Mouse (Mus musculus): ENCODE measurements around the gene Erich2.

The Erich2 gene

DNA sequence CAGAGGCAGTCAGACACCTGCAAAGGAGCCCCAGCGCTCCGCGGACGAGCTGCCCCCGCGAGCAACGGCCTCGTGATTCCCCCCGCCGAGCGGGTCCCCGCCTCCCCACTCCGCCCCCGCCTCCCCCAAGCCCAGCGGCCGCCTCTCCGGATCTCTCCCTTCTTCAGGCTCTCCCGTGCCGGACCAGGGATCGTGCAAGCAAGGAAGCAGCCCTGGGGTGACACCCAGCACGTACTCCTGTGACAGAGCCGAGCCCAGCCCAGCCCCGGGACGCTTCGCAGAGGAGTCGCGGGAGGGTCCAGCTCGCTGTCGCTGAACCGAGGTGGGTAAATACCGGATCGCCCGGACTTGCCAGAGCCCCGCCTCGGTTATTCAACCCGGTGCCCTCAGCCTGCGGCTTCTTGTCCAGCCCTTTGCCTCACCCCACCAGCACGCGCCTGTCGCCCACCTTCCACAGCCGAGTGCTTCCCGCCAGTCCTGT lies 53.4 kb downstream of the Erich2 start:
- in situ Hi-C loops (cut with MboI; ENCODE audit: low sequenced_read_pairs) = no loop called here

DNA sequence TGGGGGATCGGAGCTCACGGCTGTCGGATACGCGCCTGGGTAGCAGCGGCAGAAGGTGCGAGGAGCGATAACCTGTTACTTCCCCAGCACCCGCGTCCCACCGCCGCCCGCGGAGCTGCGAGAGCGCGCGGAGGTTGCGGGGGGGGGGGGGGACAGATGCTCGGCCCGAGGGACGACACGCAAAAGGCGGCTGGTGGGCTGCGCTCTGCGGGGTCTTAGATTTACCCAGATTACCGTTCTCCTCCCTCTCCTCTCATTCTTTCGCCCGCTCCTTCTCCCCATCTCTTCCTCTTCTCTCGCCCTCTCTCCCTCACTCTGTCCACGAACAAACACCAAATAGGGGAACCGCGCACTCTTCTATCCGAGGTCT lies 54.0 kb downstream of the Erich2 start:
- in situ Hi-C loops (cut with MboI; ENCODE audit: low sequenced_read_pairs) = no loop called here

DNA sequence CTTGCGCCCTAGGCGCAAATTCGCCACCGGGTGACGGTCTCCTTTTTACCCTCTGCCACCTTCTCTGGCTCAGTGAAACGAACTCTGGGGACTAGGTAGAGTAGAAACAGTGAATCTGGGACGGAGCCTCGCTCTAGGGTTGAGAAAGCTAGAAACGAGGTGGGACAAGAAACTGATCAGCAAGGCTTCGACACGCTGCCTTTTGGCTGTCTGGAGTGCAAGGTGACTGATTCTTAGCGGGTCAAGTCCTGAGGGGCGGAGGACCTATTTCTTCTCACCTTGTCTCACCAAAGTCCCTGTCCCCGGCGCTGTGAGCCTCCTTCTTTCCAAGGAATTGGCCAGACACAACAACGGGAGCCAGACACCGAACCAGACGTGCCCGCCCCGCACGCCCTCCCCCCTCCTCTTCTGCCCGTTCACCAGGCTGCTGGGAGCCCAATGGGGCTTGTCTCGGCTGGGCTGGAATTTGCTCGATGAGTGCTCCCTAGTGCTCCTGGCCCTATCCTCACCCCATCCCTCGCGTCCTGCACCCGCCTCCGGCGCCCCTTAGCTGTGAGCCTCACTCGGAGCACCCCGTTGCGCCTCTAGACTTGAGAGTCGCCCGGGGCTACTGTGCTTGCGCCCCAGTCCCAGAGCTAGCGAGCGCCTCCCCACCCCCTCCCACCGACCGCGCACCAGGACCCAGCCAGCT lies 54.5 kb downstream of the Erich2 start:
- in situ Hi-C loops (cut with MboI; ENCODE audit: low sequenced_read_pairs) = no loop called here

DNA sequence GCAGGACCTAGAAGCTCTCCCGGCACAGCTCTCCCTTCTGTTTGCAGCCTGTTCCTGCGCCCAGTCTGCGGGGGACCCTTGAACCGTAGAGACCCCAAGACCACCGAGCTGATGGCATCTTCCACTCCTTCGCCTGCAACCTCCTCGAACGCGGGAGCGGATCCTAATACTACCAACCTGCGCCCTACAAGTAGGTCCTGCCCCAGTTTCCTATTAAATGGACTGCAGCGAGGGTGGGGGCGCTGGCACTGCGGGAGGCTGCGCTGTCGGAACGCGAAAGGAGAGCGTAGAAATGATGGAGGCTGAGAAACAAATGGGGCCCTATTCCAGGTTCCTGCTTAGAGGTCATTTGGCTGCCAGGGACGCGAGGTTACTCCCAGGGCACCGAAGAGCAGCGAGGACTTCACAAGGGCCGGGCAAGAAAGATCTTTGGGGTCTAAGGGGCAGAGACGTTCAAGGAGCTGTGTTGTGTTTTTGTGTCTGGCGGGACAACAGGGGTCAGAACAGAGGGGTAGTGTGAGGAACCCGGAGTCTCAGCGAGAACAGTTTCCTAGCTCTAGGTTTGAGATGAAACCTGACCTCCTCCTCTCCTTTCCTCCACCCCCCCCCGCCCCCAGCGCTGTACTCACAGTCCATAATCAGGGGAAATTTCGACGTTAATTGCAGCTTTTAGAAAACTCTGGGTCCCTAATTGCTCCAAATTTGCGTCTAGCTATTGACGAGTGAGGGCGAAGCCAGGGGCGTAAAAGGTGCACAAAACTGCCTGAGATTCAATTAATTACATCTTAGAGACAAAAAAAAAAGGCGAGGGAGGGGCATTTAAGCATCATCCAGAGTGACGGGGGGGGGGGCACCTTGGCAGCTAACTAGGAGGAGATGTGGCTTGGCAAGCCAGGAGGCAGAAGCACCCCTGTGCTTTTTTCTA lies 55.4 kb downstream of the Erich2 start:
- in situ Hi-C loops (cut with MboI; ENCODE audit: low sequenced_read_pairs) = no loop called here

DNA sequence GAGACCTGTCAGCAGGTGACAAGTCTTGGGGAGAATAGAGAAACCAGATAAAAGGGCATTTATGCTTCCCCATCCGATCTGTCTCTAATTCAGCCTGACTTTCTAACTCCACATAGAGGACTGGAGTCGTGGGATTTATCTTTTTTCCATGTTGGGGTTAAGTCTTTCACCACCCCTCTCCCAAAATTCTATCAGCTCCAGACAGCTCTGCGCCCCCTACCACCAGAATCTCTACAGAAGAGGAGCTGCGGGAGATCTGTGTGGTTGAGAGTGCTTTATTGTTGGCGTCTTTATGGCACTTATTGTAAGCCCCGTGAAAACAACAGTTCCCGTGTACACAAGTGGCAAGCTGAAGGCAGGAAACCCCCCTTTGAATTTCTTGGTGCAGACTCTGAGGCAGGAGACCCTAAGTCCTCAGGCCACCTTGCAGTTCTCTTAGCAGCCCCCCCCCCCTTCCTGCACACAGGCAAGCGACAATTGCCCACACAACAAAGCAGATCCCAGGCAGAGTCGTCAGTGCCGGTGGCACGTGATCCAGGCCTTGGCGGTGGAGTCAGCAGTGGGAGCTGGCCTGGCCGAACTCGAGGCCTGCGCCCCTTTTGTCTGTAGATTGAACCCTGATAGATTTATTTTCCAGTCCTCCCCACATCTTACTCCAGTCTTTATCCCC lies 56.2 kb downstream of the Erich2 start:
- in situ Hi-C loops (cut with MboI; ENCODE audit: low sequenced_read_pairs) = no loop called here

DNA sequence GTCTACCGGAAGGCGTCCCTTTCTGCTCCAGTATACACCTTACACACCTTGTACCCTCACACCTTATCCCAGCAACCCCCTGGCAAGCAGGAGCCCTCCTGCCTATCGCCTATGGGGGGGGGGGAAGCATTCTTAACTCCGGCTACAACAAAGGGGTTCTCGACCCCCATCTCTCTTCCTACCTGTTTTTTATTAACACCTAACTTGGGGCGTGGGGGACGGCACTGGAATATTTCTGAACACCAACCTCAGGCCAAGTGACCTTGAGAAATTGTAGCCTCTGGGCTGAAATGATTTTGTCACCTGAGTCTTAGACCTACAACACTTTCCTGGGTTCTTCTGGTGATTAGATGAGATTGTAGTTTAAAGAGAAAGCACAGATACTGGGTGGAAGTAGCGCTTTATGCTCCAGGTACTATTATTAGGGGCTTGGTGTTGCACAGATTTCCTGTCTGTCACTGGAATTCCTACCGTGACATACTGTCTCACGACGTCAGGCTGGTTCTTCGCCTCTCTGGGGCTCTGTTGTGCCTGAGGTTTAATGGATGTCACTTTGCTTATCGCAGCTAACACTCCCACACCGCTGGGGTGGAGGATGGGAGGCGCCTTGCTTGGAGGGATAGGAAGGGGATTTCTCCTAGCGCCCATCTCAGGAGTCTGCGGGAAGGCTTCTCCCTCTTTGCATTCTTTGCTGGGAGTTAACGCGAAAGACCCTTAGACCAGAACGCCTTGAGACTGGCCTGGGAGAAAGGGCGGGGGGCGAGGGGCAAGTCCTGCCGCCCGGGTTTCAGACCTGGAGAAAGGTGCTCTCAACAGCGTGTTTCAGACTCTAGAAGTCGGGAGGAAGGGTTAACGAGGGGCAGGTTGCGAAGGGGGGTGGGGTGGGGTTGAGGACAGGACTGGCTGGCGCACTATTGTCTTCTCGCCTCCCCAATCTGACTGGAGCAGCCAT lies 57.3 kb downstream of the Erich2 start:
- in situ Hi-C loops (cut with MboI; ENCODE audit: low sequenced_read_pairs) = no loop called here

DNA sequence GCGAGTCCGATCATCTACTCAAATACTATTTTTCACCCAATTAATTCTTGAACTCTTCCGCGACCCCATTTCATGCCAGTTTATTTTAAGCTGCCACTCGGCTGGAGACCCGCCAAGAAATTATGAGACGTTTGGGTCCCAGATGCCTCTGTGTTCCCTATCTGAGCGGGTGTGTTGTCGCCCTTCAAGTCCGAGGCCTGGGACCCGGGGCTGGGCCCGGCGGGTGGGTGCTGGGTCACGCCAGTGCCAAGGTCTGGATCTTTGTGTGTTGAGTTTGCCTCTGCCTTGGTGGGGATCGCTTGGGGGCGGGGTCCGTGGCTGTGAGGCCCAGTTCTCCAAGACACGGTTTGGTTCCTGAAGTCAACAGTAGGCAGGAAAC lies 58.0 kb downstream of the Erich2 start:
- in situ Hi-C loops (cut with MboI; ENCODE audit: low sequenced_read_pairs) = no loop called here

DNA sequence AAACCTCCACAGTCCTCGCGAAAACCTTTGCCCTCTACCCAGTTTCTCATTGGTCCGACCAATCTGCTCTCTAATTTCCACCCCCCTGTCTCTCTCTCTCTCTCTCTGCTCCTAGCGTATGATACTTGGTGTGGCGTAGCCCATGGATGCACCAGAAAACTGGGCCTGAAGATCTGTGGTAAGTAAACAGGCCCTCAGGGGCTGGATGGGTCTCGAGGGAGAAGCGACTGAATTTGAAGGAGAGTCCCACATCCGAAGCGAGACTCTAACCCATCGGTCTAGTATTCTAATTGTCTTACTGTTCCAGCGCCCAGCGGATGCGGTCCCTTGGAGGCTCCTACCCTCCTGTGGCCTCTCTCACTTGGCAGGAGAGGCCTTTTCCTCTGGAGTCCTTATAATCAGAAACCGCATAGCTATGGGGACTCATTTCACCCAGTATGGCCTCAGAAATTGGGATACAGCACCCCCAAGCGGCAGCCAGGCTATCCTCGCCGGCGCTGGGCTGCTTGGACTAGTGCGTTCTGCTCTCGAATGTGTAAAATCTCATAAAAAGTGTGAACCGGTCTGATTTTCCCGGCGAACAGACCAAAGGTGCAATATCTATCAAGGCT lies 58.6 kb downstream of the Erich2 start:
- in situ Hi-C loops (cut with MboI; ENCODE audit: low sequenced_read_pairs) = no loop called here

DNA sequence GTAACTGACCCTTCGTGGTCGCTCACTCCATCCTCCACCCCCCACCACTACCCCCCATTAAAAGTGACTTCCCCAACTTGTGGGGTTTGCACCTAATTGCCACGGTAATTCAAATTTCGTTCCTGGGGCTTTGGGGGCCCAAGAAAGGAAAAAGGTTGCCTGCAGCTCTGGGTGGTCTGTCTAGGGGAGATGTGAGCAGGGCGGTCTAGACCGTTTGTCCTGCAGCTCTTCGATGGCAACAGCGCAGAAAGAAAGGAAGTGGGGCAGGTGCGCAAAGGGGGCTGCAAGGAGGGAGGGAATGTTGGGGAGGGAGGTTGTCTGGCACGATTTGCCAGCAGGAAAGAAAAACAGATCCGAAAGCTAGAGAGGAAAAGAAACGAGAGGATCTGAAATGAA lies 59.1 kb downstream of the Erich2 start:
- in situ Hi-C loops (cut with MboI; ENCODE audit: low sequenced_read_pairs) = no loop called here

DNA sequence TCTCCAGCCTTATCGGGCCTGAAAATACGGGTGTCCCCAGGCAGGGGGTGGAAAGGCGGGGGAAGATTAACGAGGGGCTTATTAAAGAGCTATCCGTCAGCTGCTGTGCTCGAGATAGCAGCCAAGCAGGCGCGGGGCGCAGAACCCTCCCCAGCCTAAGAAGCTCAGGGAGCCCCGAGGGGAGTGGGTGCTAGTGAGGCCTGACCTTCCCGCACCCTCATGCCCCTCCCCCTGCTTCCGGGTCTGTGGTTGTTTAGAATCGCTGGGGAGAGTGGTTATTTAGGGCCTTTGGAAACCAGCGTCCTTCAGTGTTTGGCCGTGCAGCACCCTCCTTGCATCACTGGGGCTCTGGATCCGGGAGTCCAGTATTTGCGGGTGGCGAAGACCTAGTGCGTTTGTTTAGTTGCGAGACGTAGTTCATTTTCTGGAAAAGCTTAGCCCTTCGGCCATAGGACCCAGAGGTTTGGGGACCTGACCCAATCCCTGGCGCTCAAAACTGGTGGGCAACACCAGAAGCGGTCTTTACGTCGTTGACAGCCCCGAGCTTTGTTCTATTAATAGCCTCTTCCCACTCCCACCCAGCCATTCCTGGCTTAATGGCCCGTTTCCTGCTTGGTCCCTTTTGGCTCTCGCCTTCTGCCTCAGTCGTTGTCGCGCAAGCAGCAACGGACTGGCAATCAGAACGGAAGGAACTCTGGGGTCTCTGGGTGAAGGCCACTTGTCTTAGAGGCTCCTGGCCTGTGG lies 59.8 kb downstream of the Erich2 start:
- in situ Hi-C loops (cut with MboI; ENCODE audit: low sequenced_read_pairs) = no loop called here

DNA sequence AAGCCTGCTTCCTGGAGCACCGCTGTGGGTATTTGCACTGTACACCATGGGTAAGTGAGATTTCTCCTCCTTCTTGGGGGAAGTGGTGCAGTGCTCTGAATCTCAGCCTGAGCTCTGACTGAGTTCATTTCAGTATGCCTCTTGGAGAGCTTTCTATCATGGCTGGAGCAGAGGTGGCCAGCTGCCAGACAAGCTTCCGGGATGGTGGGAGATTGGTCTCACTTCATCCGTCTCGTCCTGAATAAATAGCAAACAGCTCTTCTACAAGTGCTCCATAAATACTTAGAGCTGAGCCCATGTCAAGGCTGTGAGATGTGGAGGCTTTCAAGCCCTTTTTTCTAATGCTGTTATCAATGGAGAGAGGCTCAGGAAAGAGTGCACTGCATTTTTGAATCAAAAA lies 63.1 kb downstream of the Erich2 start:
- in situ Hi-C loops (cut with MboI; ENCODE audit: low sequenced_read_pairs) = no loop called here

DNA sequence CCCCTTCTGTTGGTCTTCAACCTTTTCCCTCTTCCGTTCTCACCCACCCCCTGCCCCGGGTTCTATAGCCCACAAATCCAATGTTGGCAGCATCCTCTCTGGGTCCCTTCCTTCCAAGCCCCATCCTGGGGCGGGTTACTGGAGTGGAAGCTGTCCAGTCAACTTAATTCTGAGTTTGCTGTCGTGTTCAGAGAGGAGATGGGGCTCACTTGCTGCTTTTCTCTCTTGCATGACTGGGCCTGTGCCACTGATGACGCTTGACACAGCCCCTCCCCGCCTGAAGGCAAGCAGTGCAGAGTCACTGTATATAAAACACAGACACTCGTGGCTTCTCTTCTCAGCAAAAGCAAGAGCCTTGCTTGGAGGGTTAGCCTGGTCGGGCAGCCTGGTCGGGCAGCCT lies 63.6 kb downstream of the Erich2 start:
- in situ Hi-C loops (cut with MboI; ENCODE audit: low sequenced_read_pairs) = no loop called here

DNA sequence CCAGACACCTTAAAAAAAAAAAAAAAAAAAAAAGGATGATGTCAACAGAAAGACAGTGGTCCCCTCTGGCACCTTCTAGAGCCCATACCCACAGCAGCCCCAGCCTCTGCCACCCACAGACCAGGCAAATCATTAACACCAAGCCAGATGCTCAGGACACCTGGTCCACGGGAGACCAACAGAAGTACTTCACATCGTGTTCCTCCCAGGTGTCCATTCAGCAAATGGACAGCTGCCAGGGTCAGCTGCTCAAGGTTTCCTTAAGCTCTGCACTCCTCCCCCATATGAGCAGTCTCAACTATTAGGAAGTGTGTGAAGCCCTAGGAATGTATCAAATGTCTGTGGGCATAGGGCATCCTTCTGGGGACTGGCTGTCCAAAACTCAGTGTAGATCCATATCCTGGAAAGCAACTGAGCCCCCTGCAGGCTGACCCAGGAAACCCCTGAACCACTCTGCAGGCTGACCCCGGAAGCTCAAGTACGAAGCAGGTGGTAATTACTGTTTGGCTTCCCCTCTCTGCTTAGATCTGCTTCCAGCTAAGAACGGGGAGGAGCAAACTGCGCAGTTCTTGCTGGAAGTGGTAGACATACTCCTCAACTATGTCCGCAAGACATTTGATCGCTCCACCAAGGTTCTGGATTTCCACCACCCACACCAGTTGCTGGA lies 65.1 kb downstream of the Erich2 start:
- in situ Hi-C loops (cut with MboI; ENCODE audit: low sequenced_read_pairs) = no loop called here

DNA sequence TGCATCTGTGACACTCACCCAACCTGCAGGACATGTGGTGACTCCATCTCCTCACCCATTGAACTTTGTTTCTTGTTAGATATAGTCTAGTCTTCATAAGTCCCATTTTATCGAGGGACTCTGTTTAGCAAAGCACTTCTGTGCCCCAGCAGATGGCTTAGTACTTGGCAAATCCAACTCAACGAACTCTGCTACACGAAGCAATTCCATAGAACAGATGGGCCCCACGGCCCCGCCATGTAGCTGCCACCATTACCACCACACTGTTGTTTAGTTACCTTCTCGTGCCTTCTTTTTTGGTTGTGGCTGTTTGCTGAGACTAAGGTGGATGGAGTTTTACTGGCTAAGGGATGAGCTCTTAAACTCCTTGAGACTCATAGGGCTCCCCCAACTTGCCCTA lies 79.6 kb downstream of the Erich2 start:
- in situ Hi-C loops (cut with MboI; ENCODE audit: low sequenced_read_pairs) = no loop called here
